Mouse (Mus musculus): Measurements from ENCODE around the gene Cep44.

Gene Cep44

DNA sequence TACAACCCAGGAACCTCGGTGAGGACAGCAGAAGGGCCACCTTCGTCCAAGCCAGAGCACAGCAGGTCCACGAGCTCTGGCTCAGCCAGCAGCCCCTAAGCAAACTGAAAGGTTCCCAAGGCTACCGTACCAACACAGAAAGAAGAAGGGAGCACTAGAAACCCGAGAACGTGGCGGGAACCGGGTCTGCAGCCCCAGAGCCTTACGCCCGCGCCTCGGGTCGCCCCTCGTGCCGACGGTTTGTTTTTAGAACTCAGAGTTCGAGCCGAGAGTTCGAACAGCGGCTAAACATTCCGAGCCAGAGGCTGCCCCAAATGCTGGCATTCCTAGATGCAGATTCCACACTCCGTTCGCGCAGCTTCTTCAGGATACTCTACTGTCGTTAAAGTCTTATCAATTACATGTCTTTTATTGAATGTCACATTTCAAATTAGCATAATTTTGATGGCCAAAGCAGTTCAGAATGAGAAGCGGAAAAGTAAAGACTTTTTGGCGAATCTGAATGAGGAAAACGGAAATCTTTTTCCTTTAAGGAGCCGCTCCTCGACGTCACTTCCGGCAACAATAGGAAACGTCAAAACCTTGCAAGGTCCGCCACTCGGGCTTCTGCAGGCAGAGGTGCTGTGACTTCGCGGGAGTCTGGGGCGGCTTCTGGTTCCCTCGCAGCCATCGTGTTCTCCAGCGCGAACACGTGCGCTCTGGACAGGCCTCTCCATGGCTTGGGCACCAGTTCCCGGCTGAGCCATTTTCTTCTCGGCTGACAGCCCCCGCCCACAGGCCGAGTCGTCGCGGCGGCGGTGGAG, at the start of gene Cep44, which contains the start of gene Fbxo8:
TSS of gene Cep44 (minus strand) at position 490 of the 803 bp plus-strand sequence.
TSS of gene Fbxo8 (plus strand) at position 533 of the 803 bp plus-strand sequence.
- peak; percentile 86 for DNase-seq (ENCODE audit: extremely low read depth, insufficient read length, low spot score)

GRCm38 (mm10) chr8:56591502-56591901, 40.7 kb upstream of the Cep44 start:
- DNase-seq (ENCODE audit: extremely low read depth, insufficient read length, low spot score) = no peak

- DNase-seq (ENCODE audit: extremely low read depth, insufficient read length, low spot score) = no peak
These were observed 40.2 kb upstream of the Cep44 start for GRCm38 (mm10) chr8:56591084-56591483.

- DNase-seq (ENCODE audit: extremely low read depth, insufficient read length, low spot score) = no peak
These were observed 38.2 kb upstream of the Cep44 start for GRCm38 (mm10) chr8:56589004-56589403.

DNA sequence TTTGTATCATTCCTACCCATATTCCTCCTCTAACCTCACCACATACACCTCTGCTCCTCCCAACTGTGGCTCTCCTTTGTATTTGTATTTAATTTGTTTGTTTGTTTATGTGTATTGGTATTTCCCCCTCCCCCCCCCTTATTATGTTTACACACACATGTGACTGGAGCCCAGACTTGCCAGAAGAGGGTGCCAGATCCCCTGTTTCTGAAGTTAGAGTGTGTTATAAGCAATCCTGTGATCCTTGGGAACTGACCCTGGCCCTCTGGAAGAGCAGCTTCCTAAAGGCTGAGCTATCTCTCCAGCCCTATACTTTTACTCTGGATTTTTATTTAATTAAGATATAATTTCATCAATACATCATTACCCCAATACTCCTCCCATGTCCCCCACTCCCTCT, 32.0 kb upstream of the Cep44 start:
- no peak for DNase-seq (ENCODE audit: extremely low read depth, insufficient read length, low spot score)

GRCm38 (mm10) chr8:56580918-56581317, 30.1 kb upstream of the Cep44 start:
- no peak for DNase-seq (ENCODE audit: extremely low read depth, insufficient read length, low spot score)

- no peak for DNase-seq (ENCODE audit: extremely low read depth, insufficient read length, low spot score)
These were observed 16.0 kb upstream of the Cep44 start for GRCm38 (mm10) chr8:56566856-56567255.

DNA sequence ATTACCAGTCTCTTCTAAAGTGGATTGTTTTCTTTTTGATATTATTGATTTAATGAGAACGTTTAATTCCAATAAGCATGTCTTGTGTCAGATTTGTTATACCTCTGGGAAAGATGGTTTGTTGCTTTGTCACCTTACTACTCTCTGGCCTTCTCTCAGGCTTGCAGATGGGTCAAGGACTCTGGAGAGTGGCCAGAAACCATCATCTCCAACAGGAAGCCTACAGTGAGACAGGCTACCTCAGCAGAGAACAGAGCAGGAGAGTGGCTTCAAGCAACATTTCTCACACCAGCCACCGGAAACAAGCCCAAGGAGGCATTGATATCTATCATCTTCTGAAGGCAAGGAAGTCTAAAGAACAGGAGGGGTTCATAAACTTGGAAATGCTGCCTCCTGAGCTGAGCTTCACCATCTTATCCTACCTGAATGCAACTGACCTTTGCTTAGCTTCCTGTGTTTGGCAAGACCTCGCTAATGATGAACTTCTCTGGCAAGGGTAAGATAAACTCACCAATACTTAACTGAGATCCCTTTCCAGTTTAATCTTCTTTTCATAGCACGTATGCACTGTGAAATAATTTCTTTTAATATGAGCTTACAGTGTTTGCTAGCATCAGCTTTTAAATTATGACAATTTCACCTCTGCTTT, 13.7 kb upstream of the Cep44 start:
- no peak for DNase-seq (ENCODE audit: extremely low read depth, insufficient read length, low spot score)

- no peak for DNase-seq (ENCODE audit: extremely low read depth, insufficient read length, low spot score)
These were observed 1.8 kb upstream of the Cep44 start for GRCm38 (mm10) chr8:56552551-56553103.

GRCm38 (mm10) chr8:56552045-56552444, 1.2 kb upstream of the Cep44 start:
- no peak for DNase-seq (ENCODE audit: extremely low read depth, insufficient read length, low spot score)

DNA sequence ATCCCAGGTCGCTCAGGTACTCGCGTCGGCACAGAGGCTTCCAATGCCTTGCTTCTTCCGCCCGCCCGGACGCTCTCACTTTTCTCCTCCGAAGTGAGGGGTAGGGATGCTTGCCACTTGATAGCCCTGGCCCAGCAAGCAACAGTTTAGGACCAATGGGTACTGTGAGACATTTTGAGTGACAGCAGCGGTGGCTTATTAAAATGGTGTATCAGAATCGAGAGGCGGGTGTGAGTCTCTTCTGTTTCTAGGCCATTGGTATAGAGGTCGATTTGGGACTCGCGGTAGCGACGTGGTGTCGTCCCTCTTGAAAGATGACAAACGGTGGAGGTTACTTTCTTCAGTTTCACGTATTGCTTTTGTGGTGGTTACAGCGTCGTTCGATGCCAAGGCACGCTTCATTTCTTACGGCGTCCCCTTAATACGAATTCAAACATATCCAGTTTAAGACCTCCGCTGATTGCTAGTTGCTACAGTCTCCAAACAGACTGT, 560 bp upstream of the Cep44 start:
- DNase-seq (ENCODE audit: extremely low read depth, insufficient read length, low spot score) = no peak

DNA sequence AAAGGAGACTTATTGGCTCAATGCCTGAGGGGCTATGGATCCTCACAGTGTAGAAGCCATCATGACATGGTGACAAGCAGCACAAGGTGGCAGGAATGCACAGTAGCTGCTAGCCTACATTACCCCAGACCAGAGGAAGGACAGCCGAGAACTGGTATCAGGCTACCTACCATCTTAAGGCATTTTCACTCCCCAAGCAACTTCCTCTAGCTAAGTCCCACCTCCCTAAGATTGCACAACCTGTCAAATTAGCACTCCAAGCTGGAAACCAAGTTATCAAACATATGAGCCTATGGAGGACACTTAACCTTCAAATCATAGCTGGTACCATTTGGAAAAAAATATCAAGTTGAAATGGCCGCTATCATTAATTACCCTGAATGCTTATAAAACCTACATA, 3.0 kb downstream of the Cep44 start:
- no peak for DNase-seq (ENCODE audit: extremely low read depth, insufficient read length, low spot score)

- no peak for DNase-seq (ENCODE audit: extremely low read depth, insufficient read length, low spot score)
These were observed 10.1 kb downstream of the Cep44 start for GRCm38 (mm10) chr8:56540706-56541105.

GRCm38 (mm10) chr8:56530359-56530758, 20.5 kb downstream of the Cep44 start:
- DNase-seq (ENCODE audit: extremely low read depth, insufficient read length, low spot score) = no peak

DNA sequence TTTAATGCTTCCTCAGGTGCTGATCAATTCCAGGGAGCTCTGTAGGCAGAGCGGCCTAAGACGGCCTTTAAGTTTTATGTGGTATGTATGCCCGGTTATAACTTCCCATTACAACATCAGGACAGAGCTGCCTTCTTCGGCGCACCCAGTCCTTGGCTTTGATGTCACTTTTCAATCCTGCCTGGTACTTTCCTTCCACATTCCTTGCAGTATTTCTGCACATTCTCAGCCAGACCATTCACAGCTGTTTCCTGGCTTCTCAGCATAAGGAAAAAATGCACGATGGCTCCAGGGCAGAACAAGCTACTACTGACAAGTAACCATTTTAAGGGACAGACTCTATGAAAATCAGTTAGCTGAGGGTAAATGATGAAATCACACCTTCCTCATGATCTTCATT, 22.0 kb downstream of the Cep44 start:
- DNase-seq (ENCODE audit: extremely low read depth, insufficient read length, low spot score) = no peak

DNA sequence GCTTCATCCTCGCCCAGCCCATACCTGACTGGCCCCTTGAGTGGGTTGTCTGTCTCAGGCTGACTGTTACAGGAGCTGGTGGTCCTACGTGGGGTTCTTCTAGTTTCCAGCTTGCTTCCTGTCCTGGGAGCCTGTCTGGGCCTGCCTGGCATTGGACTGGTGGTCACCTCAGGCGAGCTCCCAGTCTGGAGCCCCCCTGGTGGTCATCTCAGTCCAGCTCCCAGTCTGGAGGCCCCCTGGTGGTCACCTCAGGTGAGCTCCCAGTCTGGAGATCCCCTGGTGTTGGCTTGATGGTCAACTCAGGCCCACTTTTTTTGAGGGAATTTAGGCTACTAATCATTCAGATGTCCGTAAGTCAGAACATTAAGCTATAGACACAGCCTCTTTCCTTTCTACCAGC, 29.8 kb downstream of the Cep44 start:
- no peak for DNase-seq (ENCODE audit: extremely low read depth, insufficient read length, low spot score)

DNA sequence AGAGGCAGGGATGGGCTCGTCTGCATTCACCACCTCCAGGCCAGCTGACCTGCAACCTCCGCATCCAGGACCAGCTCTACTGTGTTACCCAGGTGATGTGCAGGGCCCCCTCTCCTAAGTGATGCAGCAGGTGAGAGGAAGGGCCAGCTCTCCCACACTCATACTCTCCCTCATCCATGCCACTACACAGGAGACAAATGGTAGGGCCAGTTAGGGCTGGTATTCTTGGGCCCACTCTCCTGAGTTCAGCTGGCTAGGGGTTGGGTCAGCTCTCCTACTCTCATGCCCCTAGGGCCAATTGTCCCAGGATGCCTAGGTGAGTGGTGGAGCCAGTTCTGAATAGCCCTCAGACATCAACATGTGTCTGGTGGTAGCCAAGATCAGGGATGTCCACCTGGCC, 30.6 kb downstream of the Cep44 start:
- DNase-seq (ENCODE audit: extremely low read depth, insufficient read length, low spot score) = no peak

DNA sequence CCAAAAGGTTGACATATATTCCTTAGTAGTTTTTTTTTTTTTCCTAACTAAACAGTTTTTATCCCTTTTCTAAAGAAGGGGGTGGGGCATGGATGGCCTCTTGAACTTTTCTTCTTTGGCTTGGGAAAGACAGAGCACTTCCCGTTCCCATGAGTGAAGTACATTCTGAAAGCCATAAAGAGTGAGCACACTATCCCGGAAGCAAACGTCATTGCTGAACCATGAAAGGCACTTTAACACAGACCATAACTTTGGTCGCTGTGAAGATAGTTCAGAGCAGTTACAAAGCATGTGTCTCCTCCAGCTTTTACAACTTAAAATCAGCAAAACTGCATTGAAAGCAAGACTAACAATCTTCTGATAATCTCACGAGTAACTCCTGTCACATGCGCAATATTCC, 32.0 kb downstream of the Cep44 start:
- no peak for DNase-seq (ENCODE audit: extremely low read depth, insufficient read length, low spot score)

- no peak for DNase-seq (ENCODE audit: extremely low read depth, insufficient read length, low spot score)
These were observed 41.8 kb downstream of the Cep44 start for GRCm38 (mm10) chr8:56508952-56509479.

DNA sequence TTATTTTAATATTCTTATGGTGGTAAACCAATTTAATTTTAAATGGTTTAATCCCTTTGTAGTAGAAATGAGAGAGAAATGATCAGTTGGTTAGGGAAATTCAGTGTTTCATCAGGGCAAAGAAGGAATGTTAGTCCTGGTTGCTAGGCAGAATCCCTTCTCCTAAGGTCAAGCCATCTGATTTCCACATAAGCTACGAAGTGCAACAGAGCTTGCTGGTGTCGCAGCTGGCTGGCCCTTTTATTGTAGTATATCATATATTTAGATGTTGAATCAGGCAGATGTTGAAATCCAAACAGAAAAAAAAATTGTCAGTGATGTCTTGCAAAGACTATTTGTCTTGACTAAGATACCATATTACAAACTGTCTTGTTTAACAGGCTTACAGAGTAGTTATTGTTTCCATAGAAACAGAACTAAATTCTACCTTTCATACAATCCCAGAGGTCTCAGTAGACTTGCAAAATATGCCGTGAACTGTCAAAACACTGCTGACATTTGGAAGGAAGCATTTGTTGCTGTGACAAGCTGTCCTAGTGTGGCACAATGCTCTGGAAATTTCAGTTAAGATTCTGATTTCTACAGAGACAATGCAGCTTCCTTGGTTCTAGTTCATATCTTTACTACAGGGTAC, 42.4 kb downstream of the Cep44 start:
- no peak for DNase-seq (ENCODE audit: extremely low read depth, insufficient read length, low spot score)

DNA sequence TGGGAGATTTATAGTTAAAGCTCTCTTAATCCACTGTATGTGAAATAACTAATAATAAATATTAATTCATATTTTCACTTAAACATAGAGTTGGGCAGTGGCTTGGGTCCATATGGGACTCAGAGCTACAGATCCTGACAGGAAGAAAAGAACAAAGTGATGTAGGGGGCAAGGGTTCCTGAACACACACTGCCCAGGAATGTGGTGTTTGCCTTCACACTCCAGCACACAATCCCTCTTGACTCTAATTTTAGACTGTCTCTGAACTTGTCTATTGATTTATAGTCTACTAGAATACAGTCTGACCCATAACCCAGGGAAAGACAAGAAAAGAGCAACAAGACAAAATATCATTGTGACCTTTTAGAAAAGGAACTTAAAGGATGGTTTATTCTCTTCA, 48.9 kb downstream of the Cep44 start:
- no peak for DNase-seq (ENCODE audit: extremely low read depth, insufficient read length, low spot score)

Data from 3134 (cell line).